In genomic region chr14:37165266-37165926, GRCm38 (mm10) we compare ENCODE assay signal across 10 mouse cellular contexts. TPM values are rescaled to one million over a fixed set of nuclear protein-coding genes. Genes with fewer than 3 reads are reported as not detected.
DNase-seq lines count a peak whose midpoint lies in the region; ATAC-seq and TF ChIP-seq lines count a peak whose summit lies in the region.
"Had no signal": no experiment of that assay in that cellular context is flagged by ENCODE, and none has a peak within 500 bp of the region (broad histone marks: within the 10 kb centered on the region; RNA-seq: fewer than 3 reads in every experiment).

No protein-coding gene starts in this region.

- no peak for TF ChIP-seq POLR2A in lung, adult 2 months (IDR thresholded peaks at IDR 0.05; ENCODE audit: borderline replicate concordance, extremely low read depth, low read depth, low read length)

- no peak overlapping the region for H3K4me2 ChIP-seq in lung, embryonic 14.5 days
- H3K4me2 ChIP-seq: heart, embryonic 13.5 days had no signal

- H3K27me3 ChIP-seq in lung, embryonic 14.5 days (ENCODE audit: insufficient read depth, low read length): no peaks in the 10 kb centered on the region
- H3K27me3 ChIP-seq: heart, embryonic 13.5 days had no signal

- H3K9ac ChIP-seq in lung, embryonic 14.5 days: no peak overlapping the region
- H3K9ac ChIP-seq: heart, embryonic 13.5 days had no signal

- no peaks in the 10 kb centered on the region for H3K36me3 ChIP-seq in lung, embryonic 14.5 days (ENCODE audit: insufficient read depth)
- H3K36me3 ChIP-seq: G1E; heart, embryonic 13.5 days had no signal

- whole genome bisulfite sequencing in lung, embryonic 14.5 days: 64% methylated on average over 1 of the region's 1 CpGs
- WGBS in lung, adult 2 months: 52% methylated on average over 1 of the region's 1 CpGs

- no peaks in the 10 kb centered on the region for H3K9me3 ChIP-seq in lung, embryonic 14.5 days (ENCODE audit: low read depth, low read length)
- H3K9me3 ChIP-seq: G1E; heart, embryonic 13.5 days had no signal

- no peak overlapping the region for H3K4me3 ChIP-seq in lung, embryonic 14.5 days (ENCODE audit: low read depth, low read length)
- no peak overlapping the region for H3K4me3 ChIP-seq in lung, adult 2 months (replicated peaks; ENCODE audit: extremely low read depth, low read depth, low read length)
- H3K4me3 ChIP-seq: heart, embryonic 13.5 days had no signal

- DNase-seq in cerebellum, adult 11-12 months: peak; percentile 2
- no peak for DNase-seq in cerebellum, adult 8-10 months
- peak; percentile 61 for DNase-seq in lung, embryonic 14.5 days
- DNase-seq in lung, adult 2 months: no peak
- peak; percentile 35 for DNase-seq in NIH3T3 (ENCODE audit: low read depth)
- peak; percentile 4 for DNase-seq in fat pad, adult 2 months (ENCODE audit: extremely low read depth, low read depth, low spot score)
- peak; percentile 6 for DNase-seq in left cerebral cortex, postnatal 4 days
- no peak for DNase-seq in testis, postnatal 14 days (ENCODE audit: low spot score)

- ATAC-seq in lung, embryonic 14.5 days (ENCODE audit: insufficient read depth): no peak

- intact Hi-C loops in left cerebral cortex, postnatal 4 days (cut with DNase I): no loop called here

- H3K4me1 ChIP-seq in lung, embryonic 14.5 days (ENCODE audit: insufficient read depth): no peaks in the 10 kb centered on the region
- no peaks in the 10 kb centered on the region; the same call in 1 of the 2 replicates for H3K4me1 ChIP-seq in lung, adult 2 months (ENCODE audit: control insufficient read depth, insufficient read depth, low read length)
- H3K4me1 ChIP-seq: heart, embryonic 13.5 days had no signal

- no peak overlapping the region for H3K27ac ChIP-seq in lung, embryonic 14.5 days (ENCODE audit: low read depth)
- H3K27ac ChIP-seq: heart, embryonic 13.5 days had no signal

- TF ChIP-seq CTCF in lung, embryonic 14.5 days (IDR thresholded peaks at IDR 0.05; ENCODE audit: low read depth): peak; percentile 49
- TF ChIP-seq CTCF in lung, adult 2 months (IDR thresholded peaks at IDR 0.05; ENCODE audit: insufficient read depth, low read length): no peak

RNA-seq across cellular contexts. Expression of gene Ghitm, which starts 30.3 kb away (rescaled TPM):
- polyA plus RNA-seq in lung, embryonic 14.5 days (2014; fragmentation: Nextera tagmentation; extraction: Ambion mirVana): 186 and 193 TPM in 2 replicates
- polyA plus RNA-seq in lung, adult 2 months (2012; rRNA removed): 69.9 and 103 TPM in 2 replicates
- 100 to 1,000 TPM; 133 to 139 TPM for total RNA-seq in left cerebral cortex, postnatal 4 days (2021)

RNA-seq across cellular contexts. Expression of gene 2610528A11Rik, which starts 51.6 kb away (rescaled TPM):
- polyA plus RNA-seq in lung, embryonic 14.5 days (2014; fragmentation: Nextera tagmentation; extraction: Ambion mirVana): 0.28 and 0.37 TPM in 2 replicates
- 2.4 and 9.5 TPM in 2 replicates for polyA plus RNA-seq in lung, adult 2 months (2012; rRNA removed)
- under 1 TPM; 0.54 to 0.72 TPM for total RNA-seq in left cerebral cortex, postnatal 4 days (2021)
- total RNA-seq: G1E had no signal
- polyA plus RNA-seq: G1E had no signal

Comparison
In these comparisons a context has a peak if more than half of its experiments do, and no peak if none do; other contexts are left out.
1. DNase-seq: peak in cerebellum, adult 11-12 months (single experiment), lung, embryonic 14.5 days (single experiment), NIH3T3 (single experiment), fat pad, adult 2 months (single experiment) and left cerebral cortex, postnatal 4 days (single experiment); none in cerebellum, adult 8-10 months (single experiment), lung, adult 2 months (single experiment) and testis, postnatal 14 days (single experiment).